22 mouse cellular contexts compared by ENCODE assay signal in genomic region chr7:95473892-95474291, GRCm38 (mm10).
A peak's percentile ranks its signal among the peaks of the same experiment; 100 is the strongest.
DNase-seq lines count a peak whose midpoint lies in the region; ATAC-seq and TF ChIP-seq lines count a peak whose summit lies in the region.
"Had no signal": no experiment of that assay in that cellular context is flagged by ENCODE, and none has a peak within 500 bp of the region (broad histone marks: within the 10 kb centered on the region; RNA-seq: fewer than 3 reads in every experiment).

No protein-coding gene starts in this region.

- no peaks in the 10 kb centered on the region for H3K4me1 ChIP-seq in cerebellum, adult 2 months (ENCODE audit: control insufficient read depth, insufficient read depth, low read length)
- H3K4me1 ChIP-seq: embryonic facial prominence, embryonic 15.5 days; forebrain, embryonic 10.5 days; forebrain, embryonic 15.5 days; heart, embryonic 15.5 days; hindbrain, embryonic 13.5 days had no signal

- no peaks in the 10 kb centered on the region for H3K27me3 ChIP-seq in cerebellum, adult 2 months (ENCODE audit: control insufficient read depth, insufficient read depth, low read length)
- H3K27me3 ChIP-seq: embryonic facial prominence, embryonic 15.5 days; forebrain, embryonic 15.5 days; heart, embryonic 15.5 days; hindbrain, embryonic 13.5 days had no signal

- DNase-seq in cerebellum, postnatal 14 days: peak; percentile 2 to 14
- no peak for DNase-seq in cerebellum, adult 2 months
- peak; percentile 8 to 10 for DNase-seq in kidney, postnatal 4 days
- no peak for DNase-seq in kidney, adult 18-20 months
- peak; percentile 4 for DNase-seq in right cerebral cortex, postnatal 4 days
- DNase-seq in right cerebral cortex, adult 18-20 months: no peak
- DNase-seq in frontal cortex, postnatal 36 days (ENCODE audit: low spot score in 2 of 2): no peak
- DNase-seq: adrenal gland, postnatal 14 days; cerebellum, adult 8-10 months; cerebellum, postnatal 36 days; gastrocnemius, postnatal 10 days; heart, adult 18-20 months; heart, postnatal 14 days had no signal

- no peak for TF ChIP-seq CTCF in cerebellum, adult 2 months (IDR thresholded peaks at IDR 0.05; ENCODE audit: borderline replicate concordance, insufficient read depth, low read depth, low read length)

- no peak for TF ChIP-seq POLR2A in cerebellum, adult 2 months (IDR thresholded peaks at IDR 0.05; ENCODE audit: borderline replicate concordance, insufficient read depth, low read length)

- no peak for ATAC-seq in megakaryocyte, adult 5-6 weeks (ENCODE audit: poor library complexity, severe bottlenecking)
- ATAC-seq: activated CD4-positive, CD25-positive, alpha-beta regulatory T cell, adult 4 months; forebrain, embryonic 15.5 days; hindbrain, postnatal 0 days had no signal

- H3K4me3 ChIP-seq in cerebellum, adult 2 months (replicated peaks; ENCODE audit: insufficient read depth, low read depth, low read length): no peak overlapping the region
- H3K4me3 ChIP-seq: embryonic facial prominence, embryonic 15.5 days; erythroblast, embryonic 14.5 days; forebrain, embryonic 10.5 days; forebrain, embryonic 15.5 days; heart, embryonic 15.5 days; hindbrain, embryonic 13.5 days had no signal

- WGBS in cerebellum, adult 2 months: 47% methylated on average over 4 of the region's 4 CpGs

- no peak overlapping the region for H3K27ac ChIP-seq in cerebellum, adult 2 months (ENCODE audit: insufficient read depth, low read length)
- H3K27ac ChIP-seq: embryonic facial prominence, embryonic 15.5 days; forebrain, embryonic 10.5 days; forebrain, embryonic 15.5 days; heart, embryonic 15.5 days; hindbrain, embryonic 13.5 days; hindbrain, postnatal 0 days had no signal

Comparison
In these comparisons a context has a peak if more than half of its experiments do, and no peak if none do; other contexts are left out.
1. DNase-seq: peak in cerebellum, postnatal 14 days (2 of 2), kidney, postnatal 4 days (2 of 2) and right cerebral cortex, postnatal 4 days (single experiment); none in cerebellum, adult 2 months (0 of 2), kidney, adult 18-20 months (single experiment), right cerebral cortex, adult 18-20 months (single experiment) and frontal cortex, postnatal 36 days (0 of 2).